Mouse (Mus musculus) macrophage (primary cell): ENCODE results near the gene Chil1. TPM values are rescaled to one million over a fixed set of nuclear protein-coding genes. Genes with fewer than 3 reads are reported as not detected.

Source experiments
- H3K27ac ChIP-seq: fragments of 350-480 bp; formaldehyde crosslinking; 2 replicates; pipeline ENCODE4 v1.9.0; 2021
- H3K36me3 ChIP-seq: fragments of 350-480 bp; formaldehyde crosslinking; 2 replicates; pipeline ENCODE4 v1.9.0; 2021; ENCODE audit errors: inconsistent target
- H3K4me3 ChIP-seq: fragments of 350-480 bp; formaldehyde crosslinking; 2 replicates; pipeline ENCODE4 v1.9.0; 2021; ENCODE audit errors: inconsistent target
- H3K79me2 ChIP-seq: fragments of 350-480 bp; formaldehyde crosslinking; 2 replicates; pipeline ENCODE4 v1.9.0; 2021; ENCODE audit errors: inconsistent target
- WGBS: methylation state at CpG from one replicate; pipeline ENCODE4 v1.1.7; 2026; ENCODE audit warnings: inconsistent platforms; ENCODE audit not compliant: missing documents; 5-methylcytosine and 5-hydroxymethylcytosine counted together
- polyA plus RNA-seq: library from polyadenylated mRNA; stranded (reverse); fragments of 250-400 nt; gene quantifications from 3 replicates; pipeline ENCODE4 v1.2.4, GENCODE M21; 2018; ENCODE audit warnings: inconsistent platforms

The Chil1 gene
- polyA plus RNA-seq, 1 experiment from 2014 or later: 1.8 TPM

DNA sequence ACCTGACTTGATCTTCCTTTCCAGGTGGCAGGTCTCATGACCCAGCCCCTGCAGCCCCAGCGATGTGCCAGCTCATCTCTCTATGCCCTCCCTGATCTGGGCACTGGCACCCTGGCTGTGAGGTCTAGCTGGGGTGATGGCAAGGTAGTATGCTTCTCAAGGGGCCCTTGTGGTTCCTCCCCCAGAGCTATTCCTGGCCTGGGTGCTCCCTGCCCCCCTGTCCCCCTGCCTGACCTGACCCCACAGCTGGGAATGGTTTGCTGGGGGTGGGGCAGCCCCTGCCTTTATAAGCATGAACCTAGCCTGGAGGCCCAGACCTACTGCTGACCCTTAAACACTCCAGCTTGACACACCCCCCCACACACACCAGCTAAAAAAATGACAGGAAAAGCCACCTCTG is 11.2 kb downstream of the Chil1 start, which contains the start of gene Mybph:
Mybph (plus strand) TSS at position 323 of the 400 bp plus-strand sequence.
- H3K36me3 ChIP-seq: no peaks in the 10 kb centered on the region
- H3K79me2 ChIP-seq: no peaks in the 10 kb centered on the region
- no peak within 1 kb of the TSS for H3K27ac ChIP-seq
- 94% methylated on average over 1 of the region's 1 CpGs for WGBS
- no peak within 1 kb of the TSS for H3K4me3 ChIP-seq

DNA sequence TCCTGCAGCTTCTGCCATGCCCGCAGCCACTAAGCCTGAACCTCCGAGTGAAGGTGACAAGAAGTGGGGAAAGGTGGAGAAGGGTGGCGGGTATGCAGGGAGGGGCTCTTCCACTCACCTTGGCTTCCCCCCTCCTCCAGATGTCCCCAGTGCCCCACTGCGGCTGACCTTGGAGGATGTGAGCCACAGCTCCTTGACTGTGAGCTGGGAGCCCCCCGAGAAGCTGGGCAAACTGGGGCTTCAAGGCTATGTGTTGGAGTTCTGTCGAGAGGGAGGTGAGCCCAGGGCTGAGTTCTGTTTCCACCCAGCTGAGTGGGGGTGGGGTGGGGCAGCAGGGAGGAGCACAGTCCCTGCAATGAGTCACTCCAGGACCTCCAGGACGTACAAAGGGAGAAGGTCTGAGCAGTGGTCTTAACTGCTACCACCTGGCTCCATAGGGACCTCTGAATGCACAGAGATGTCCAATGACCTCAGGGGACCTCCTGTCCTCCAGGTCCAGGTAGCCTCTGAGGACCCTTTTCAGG is 11.8 kb downstream of the Chil1 start:
- WGBS: 89% methylated on average over 7 of the region's 7 CpGs
- Histone ChIP-seq H3K27ac (no peak overlapping the region), H3K36me3 (no peaks in the 10 kb centered on the region), H3K4me3 (no peak overlapping the region), H3K79me2 (no peaks in the 10 kb centered on the region)

DNA sequence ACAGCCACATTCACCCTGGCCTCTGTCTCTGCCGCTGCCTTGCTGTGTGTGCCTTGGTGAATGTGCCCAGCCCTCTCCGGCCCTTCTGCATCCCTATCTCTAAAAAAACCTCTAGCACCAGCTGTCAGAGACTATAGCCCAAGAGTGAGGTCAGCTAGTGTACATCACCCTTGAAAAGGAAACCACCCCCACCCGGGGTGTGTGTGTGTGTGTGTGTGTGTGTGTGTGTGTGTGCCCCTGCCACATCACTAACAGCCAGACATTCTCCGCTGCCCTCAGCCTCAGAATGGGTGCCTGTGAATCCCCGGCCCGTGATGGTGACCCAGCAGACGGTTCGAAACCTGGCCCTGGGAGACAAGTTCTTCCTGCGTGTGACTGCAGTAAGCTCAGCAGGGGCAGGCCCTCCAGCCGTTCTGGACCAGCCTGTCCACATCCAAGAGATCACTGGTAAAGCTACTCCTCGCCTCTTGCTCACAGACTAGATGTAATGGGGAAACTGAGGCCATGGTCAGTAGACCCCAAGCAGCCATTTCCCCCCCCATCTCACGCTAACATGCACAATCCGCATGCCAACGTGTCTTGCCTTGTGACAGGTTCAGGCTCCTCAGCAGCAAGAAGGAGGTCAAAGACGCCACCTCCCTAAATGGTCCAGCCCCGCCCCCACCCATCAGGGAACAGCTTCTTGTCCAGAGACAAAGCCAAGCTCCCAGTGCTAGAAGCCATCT is 12.5 kb downstream of the Chil1 start:
- Histone ChIP-seq H3K79me2 (no peaks in the 10 kb centered on the region), H3K36me3 (no peaks in the 10 kb centered on the region), H3K27ac (no peak overlapping the region), H3K4me3 (no peak overlapping the region)
- 89% methylated on average over 15 of the region's 16 CpGs for WGBS

DNA sequence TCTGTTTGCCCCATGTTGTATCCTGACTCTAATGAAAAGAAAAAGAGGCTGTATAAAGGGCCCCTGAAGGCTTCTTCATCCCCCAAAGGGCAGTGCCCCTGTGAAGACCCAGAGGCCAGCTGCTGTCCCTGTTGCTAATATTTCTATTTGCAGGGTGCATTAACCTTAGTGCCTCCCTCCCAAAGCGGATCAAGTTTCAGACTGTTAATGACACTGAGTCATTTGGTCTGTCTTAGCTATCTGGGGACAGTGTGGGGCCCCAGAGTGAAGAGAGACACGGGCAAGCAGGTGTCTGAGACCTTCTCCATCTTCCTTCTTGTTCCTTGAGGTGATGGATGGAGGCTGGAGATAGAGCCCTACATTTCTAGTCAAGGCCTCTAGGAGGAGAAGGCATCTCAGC is 13.1 kb downstream of the Chil1 start:
- WGBS: 63% methylated on average over 2 of the region's 2 CpGs
- H3K27ac ChIP-seq: no peak overlapping the region

DNA sequence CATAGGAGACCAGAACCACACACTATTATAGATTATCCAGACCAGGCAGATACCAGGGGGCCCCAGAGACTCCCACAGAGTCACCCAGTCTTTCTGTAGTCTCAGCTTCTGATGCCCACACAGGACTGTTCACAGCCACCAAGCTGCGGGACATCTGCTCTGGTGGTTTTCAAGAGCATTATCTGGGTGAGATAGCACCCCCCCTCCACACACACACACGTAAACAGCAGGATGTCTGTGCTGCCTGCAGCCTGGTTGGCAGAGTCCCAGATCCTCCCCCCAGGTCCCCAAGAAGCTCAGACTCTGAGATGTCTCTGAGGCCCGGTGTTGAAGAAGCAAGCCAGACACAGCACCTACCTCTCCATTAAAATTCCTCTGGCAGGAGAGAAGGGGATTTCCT is 13.6 kb downstream of the Chil1 start:
- H3K27ac ChIP-seq: peak overlapping the region; percentile 71
- 17% methylated on average over 3 of the region's 3 CpGs for WGBS
- H3K36me3 ChIP-seq: no peaks in the 10 kb centered on the region
- peak overlapping the region; percentile 33 for H3K4me3 ChIP-seq
- no peaks in the 10 kb centered on the region for H3K79me2 ChIP-seq

More for the DNA sequence above, 13.1 kb downstream of the Chil1 start:
- Histone ChIP-seq H3K79me2 (no peaks in the 10 kb centered on the region), H3K36me3 (no peaks in the 10 kb centered on the region), H3K4me3 (no peak overlapping the region)

GRCm38 (mm10) chr1:134195979-134196378 is 14.0 kb downstream of the Chil1 start:
- Histone ChIP-seq H3K27ac (peak overlapping the region; percentile 71), H3K4me3 (peak overlapping the region; percentile 33), H3K36me3 (no peaks in the 10 kb centered on the region), H3K79me2 (no peaks in the 10 kb centered on the region)
- 23% methylated on average over 4 of the region's 4 CpGs for WGBS

DNA sequence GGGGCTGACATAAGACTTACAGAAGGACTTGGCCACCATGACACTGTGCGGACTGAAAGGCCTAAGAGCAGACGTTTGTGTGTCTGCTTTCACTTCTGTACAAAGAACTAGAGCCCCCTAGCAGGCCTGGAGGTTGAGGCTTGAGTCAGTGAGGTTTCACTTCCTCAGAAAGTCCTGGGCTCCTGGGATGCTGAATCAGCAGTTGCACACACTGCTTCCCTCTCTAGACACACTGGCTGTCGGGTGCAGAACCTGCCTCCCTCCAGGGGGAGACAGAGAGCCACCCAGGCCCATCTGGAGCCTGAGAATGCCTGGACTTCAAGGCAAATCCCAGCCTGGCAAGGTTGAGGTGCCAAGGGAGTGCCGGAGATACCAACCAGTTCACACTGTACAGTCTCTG is 14.4 kb downstream of the Chil1 start:
- no peaks in the 10 kb centered on the region for H3K36me3 ChIP-seq
- no peaks in the 10 kb centered on the region for H3K79me2 ChIP-seq
- peak overlapping the region; percentile 33 for H3K4me3 ChIP-seq
- H3K27ac ChIP-seq: peak overlapping the region; percentile 71
- WGBS: 14% methylated on average over 4 of the region's 4 CpGs

GRCm38 (mm10) chr1:134197325-134197982 is 15.5 kb downstream of the Chil1 start:
- H3K36me3 ChIP-seq: no peaks in the 10 kb centered on the region

GRCm38 (mm10) chr1:134198197-134198995 is 16.4 kb downstream of the Chil1 start:
- Histone ChIP-seq H3K27ac (no peak overlapping the region), H3K79me2 (no peaks in the 10 kb centered on the region), H3K36me3 (no peaks in the 10 kb centered on the region), H3K4me3 (no peak overlapping the region)
- WGBS: 88% methylated on average over 12 of the region's 12 CpGs

More at GRCm38 (mm10) chr1:134197325-134197982, 15.5 kb downstream of the Chil1 start:
- Histone ChIP-seq H3K27ac (no peak overlapping the region), H3K79me2 (no peaks in the 10 kb centered on the region), H3K4me3 (no peak overlapping the region)
- WGBS: 88% methylated on average over 15 of the region's 15 CpGs

- Histone ChIP-seq H3K27ac (no peak overlapping the region), H3K4me3 (no peak overlapping the region), H3K36me3 (no peaks in the 10 kb centered on the region), H3K79me2 (no peaks in the 10 kb centered on the region)
- 83% methylated on average over 2 of the region's 2 CpGs for WGBS
Observed at GRCm38 (mm10) chr1:134200481-134200880, 18.5 kb downstream of the Chil1 start.

GRCm38 (mm10) chr1:134200998-134201686 is 19.2 kb downstream of the Chil1 start:
- no peaks in the 10 kb centered on the region for H3K79me2 ChIP-seq
- WGBS: 99% methylated on average over 6 of the region's 6 CpGs
- no peaks in the 10 kb centered on the region for H3K36me3 ChIP-seq
- no peak overlapping the region for H3K27ac ChIP-seq
- H3K4me3 ChIP-seq: no peak overlapping the region

- WGBS: 67% methylated on average over 3 of the region's 3 CpGs
- Histone ChIP-seq H3K27ac (no peak overlapping the region), H3K4me3 (no peak overlapping the region), H3K79me2 (no peaks in the 10 kb centered on the region), H3K36me3 (no peaks in the 10 kb centered on the region)
Observed at GRCm38 (mm10) chr1:134201751-134202420, 19.9 kb downstream of the Chil1 start.

DNA sequence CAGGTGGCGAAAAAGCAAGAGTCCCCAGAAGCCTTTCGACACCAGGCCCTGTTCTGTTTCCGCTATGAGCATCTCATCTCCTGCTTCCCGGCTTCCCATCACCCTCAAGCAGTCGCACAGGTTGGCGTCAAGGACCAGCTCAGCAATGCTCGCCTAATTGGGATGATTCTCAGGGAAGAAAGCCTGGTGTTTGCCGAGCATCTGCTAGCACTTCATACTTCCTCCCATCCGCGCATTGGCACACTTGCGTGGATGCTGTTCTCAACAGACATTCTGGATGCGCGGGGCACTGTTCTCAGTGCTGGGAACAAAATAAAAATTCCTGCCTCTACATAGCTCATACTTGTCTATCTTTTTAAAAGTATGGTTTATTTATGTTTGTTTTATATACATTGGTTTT is 22.3 kb downstream of the Chil1 start:
- no peaks in the 10 kb centered on the region for H3K36me3 ChIP-seq
- no peak overlapping the region for H3K27ac ChIP-seq
- 92% methylated on average over 13 of the region's 13 CpGs for WGBS
- H3K79me2 ChIP-seq: no peaks in the 10 kb centered on the region
- no peak overlapping the region for H3K4me3 ChIP-seq
